Mouse (Mus musculus): ENCODE data around the gene Dnaaf3. TPM values are rescaled to one million over a fixed set of nuclear protein-coding genes. Genes with fewer than 3 reads are reported as not detected.

Dnaaf3 gene
- total RNA-seq, 2 experiments from 2014 or later = 0.81 to 0.87 TPM

Small RNA genes lying within 50 kb of the gene (microRNA-seq; reads per million reads assigned to microRNA genes)
- gene Gm23577 = 0 reads per million in 2 experiments

Other genes starting within 250 kb of the Dnaaf3 start
- not detected for gene Ncr1, start 194.7 kb downstream of the Dnaaf3 start, total RNA-seq (2021)
- under 1 TPM in 1 of 2 experiments, not detected in 1; 0.22 TPM for gene Gp6, start 134.7 kb downstream of the Dnaaf3 start, total RNA-seq (2021)
- gene Rdh13, start 86.8 kb downstream of the Dnaaf3 start, total RNA-seq (2021) = 10 to 100 TPM; 32.8 to 34.1 TPM
- gene Eps8l1, start 71.8 kb downstream of the Dnaaf3 start, total RNA-seq (2021) = 1 to 10 TPM; 3.2 to 3.5 TPM
- 10 to 100 TPM; 74.8 to 97.1 TPM for gene Ppp1r12c, start 30.8 kb downstream of the Dnaaf3 start, total RNA-seq (2021)
- 10 to 100 TPM; 36.1 to 38.1 TPM for gene Tnnt1, start 16.1 kb downstream of the Dnaaf3 start, total RNA-seq (2021)
- 1,000 to 10,000 TPM; 6,124 to 6,345 TPM for gene Tnni3, start 8.2 kb downstream of the Dnaaf3 start, total RNA-seq (2021)
- 1 to 10 TPM; 1.7 to 2.4 TPM for gene Syt5, start 15.1 kb upstream of the Dnaaf3 start, total RNA-seq (2021)
- not detected for gene Ptprh, start 71.6 kb upstream of the Dnaaf3 start, total RNA-seq (2021)
- 1 to 10 TPM; 6.2 to 6.6 TPM for gene Tmem86b, start 99.0 kb upstream of the Dnaaf3 start, total RNA-seq (2021)
- gene Ppp6r1, start 126.6 kb upstream of the Dnaaf3 start, total RNA-seq (2021) = 10 to 100 TPM; 77.3 to 80.7 TPM
- 10 to 100 TPM; 45.0 to 46.7 TPM for gene Hspbp1, start 152.6 kb upstream of the Dnaaf3 start, total RNA-seq (2021)
- gene Brsk1, start 158.2 kb upstream of the Dnaaf3 start, total RNA-seq (2021) = 1 to 10 TPM; 2.5 to 3.8 TPM
- under 1 TPM in 1 of 2 experiments, not detected in 1; 0.20 TPM for gene Tmem150b, start 192.8 kb upstream of the Dnaaf3 start, total RNA-seq (2021)
- 10 to 100 TPM; 32.1 to 37.1 TPM for gene Kmt5c, start 207.7 kb upstream of the Dnaaf3 start, total RNA-seq (2021)
- gene Cox6b2, start 220.6 kb upstream of the Dnaaf3 start, total RNA-seq (2021) = 10 to 100 TPM in 1 of 2 experiments, 1 to 10 TPM in 1; 7.4 to 10.9 TPM
- not detected for gene Fam71e2, start 238.8 kb upstream of the Dnaaf3 start, total RNA-seq (2021)